Mouse (Mus musculus): ENCODE results near the gene Ston2.

DNA sequence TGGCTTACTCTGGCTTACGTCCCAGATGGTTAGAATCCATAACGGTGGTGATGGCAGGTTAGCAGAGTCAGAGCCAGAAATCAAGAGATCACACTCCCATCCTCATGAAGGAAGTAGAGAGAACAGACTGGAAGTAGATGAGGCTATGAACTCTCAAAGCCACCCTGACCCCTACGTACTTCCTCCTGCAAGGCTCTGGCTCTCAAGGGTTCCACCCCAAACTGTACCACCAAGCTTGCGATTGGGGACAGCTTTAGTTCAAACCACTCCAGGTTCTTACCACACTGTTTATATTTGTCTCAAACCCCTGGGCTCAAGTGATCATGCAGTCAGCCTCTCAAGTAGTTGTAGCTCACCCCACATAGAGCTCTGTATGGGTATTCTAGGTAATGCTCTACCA lies 49.8 kb downstream of the Ston2 start:
- TF ChIP-seq CTCF (IDR thresholded peaks at IDR 0.05; ENCODE audit: borderline replicate concordance, insufficient read depth, low read depth, low read length), result no peak
- no peak for TF ChIP-seq POLR2A (IDR thresholded peaks at IDR 0.05; ENCODE audit: borderline replicate concordance, insufficient read depth, low read length)

Measured in cerebellum, adult 2 months (tissue).